Mouse (Mus musculus): ENCODE results near the gene Fkbp4.
"Not testable (repeated sequence)": the region's sequence is repeated elsewhere in the genome, so short reads cannot be mapped to it uniquely, and the experiment has no call there.

Gene Fkbp4

DNA sequence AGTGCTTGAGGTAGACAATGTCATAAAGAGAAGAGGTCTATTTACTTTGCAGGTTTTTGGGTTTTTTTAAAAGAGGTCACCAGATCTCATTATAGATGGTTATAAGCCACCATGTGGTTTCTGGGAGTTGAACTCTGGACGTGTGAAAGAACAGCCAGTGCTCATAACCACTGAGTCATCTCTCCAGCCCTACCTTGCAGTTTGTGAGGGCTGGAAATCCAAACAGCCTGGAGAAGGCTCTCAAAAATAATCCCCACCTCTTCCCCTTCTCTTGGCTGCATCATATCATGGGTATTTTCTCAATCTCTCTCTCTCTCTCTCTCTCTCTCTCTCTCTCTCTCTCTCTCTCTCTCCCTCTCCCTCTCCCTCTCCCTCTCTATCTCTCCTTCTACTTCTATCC lies 47.8 kb downstream of the Fkbp4 start:
- DNase-seq = no peak

DNA sequence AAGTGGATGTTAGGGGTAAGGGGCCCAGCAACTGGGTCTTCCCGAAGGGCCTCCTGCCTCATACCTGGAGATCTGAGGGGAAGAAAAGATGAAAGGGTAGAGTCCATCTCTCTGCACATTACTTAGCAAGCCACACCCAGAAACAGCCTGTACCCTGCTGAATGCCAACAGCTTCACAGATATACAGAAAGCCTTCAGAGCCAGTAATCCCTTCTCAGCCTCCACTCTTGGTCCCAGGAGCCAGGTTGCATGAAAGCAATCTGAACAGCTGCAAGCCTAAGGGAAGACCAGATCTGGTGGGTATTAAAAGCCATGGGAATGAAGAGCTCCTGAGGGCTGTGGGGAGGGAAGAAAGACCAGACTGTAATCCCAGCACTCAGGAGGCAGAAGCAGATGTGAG lies 49.3 kb downstream of the Fkbp4 start:
- DNase-seq = no peak

DNA sequence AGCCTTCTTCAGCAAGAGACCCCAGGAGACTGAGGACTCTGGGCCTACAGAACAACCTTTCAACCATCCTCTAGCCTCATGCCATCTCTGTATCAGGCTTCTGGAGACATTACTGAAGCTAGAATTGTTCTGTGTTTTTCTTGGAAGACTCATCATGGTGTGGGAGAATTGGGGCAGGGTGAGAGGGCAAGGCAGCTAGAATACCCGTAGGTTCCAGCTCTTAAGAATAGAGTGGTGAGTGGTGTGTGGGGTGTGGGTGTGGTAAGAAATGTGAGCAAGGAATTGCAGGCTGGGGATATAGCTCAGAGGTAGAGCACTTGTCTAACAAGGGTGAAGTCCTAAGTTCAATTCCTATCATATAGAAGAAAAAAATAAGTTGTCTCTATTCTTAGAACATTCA lies 53.5 kb downstream of the Fkbp4 start:
- DNase-seq = no peak

DNA sequence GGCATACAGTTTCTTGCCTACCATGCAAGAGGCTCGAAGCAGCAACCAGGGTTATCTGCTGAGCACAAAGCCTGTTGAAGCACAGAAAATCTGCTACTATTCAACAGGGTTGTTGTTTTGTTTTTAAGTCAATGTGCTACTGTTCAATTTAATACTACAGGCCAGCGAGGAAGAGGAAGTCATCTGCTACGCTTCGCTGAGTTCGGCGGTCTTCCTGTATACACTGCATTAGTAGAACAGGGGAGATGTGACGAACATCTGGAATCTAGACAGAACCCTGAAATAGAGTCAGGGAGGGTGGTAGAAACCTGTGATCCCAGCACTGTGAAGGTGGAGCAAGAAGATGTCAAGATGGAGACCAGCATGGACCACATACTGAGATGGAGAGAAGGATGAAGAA lies 54.7 kb downstream of the Fkbp4 start:
- DNase-seq = no peak

DNA sequence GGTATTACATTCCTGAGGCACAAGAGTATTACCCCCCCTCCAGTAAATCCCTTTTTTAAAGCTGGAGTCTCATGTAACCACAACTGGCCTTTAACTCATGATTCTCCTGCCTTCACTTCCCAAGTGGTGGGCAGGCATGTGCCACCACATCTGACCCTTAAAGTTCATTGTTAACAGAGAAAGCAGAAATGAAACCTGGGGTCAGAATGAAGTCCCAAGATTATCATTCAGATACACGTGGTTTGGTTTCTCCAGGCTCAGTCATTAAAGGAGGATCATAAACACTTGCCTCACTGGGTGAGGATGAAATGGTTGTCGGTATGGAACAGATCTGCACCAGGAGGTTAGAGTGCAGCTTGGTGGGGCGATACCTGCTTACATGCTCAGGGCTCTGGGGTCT lies 57.2 kb downstream of the Fkbp4 start:
- no peak for DNase-seq

DNA sequence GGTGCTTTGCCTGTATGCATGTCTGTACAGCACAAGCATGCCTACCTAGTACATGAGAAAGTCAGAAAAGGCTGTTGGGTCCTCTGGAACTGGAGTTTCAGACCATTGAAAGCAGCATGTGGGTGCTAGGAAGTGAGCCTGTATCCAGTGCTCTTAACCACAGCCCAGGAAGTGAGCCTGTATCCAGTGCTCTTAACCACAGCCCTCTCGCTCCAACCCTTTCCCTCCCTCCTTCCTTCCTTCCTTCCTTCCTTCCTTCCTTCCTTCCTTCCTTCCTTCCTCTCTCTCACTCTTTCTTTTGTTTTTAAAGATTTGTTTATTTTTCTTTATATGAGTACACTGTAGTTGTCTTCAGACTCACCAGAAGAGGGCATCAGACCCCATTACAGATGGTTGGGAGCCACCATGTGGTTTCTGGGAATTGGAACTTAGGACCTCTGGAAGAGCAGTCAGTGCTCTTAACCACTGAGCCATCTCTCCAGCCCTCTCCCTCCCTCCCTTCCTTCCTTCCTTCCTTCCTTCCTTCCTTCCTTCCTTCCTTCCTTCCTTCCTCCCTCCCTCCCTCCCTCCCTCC lies 57.8 kb downstream of the Fkbp4 start:
- not testable (repeated sequence) for DNase-seq
